Mouse (Mus musculus) kidney, adult 2 months (tissue): Measurements from ENCODE around the gene E4f1.

Source experiments
- CTCF ChIP-seq: fragments of 200-500 bp; conservative IDR thresholded peaks from 2 replicates; pipeline ENCODE4 v1.5.1; 2011; ENCODE audit warnings: low read depth, mild to moderate bottlenecking, control low read depth, low read length, moderate library complexity, mixed read lengths; ENCODE audit not compliant: insufficient read depth, insufficient read length
- POLR2A ChIP-seq: fragments of 200-500 bp; IDR thresholded peaks from one replicate; pipeline ENCODE4 v1.6.1; 2011; ENCODE audit warnings: low read depth, low read length, control low read depth

DNA sequence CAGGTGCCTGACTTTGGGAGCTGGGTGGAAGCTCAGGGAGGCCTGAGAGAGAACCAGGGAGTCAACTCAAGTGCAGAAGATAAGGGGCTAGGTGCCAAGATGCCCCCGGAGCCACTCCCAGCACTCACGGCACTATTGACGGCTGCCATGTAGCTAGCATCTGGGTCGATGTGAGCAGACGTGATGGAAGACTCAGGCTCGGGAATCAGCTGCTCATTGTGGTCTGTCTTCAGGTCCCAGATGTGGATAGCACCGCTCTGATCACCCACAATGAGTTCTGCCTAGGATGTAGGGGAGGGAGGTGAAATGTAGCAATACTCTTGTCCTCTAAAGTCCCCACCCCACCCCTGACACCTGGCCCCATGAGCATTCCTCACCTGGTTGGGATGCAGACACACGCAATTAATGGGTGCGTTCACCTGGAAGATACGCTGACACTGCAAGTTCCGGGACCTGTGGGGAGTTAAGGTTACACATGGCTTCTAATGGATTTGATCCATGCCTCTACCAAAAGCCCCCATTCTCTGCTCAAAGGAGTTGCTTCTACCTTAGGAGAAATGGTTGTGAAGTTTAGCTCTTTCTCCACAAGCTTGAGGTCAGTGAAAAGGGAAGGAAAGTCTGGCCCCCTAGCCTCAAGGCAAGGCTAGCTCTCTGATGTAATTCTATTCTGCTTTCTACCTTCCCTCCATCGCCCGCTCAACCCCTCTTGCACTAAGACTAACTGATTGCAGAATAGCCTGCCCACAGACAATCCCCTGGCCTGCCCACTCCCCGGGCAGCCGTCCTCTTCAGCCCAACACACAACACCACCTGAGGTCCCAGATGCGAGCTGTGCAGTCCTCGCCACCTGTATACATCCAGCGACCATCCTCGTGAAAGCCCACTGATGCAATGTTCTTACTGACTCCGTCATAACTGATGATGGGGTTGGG, 7.2 kb upstream of the E4f1 start:
- TF ChIP-seq POLR2A = no peak
- TF ChIP-seq CTCF = no peak
